Mouse (Mus musculus) macrophage (primary cell): Measurements from ENCODE around the gene Zfpm1. TPM values are rescaled to one million over a fixed set of nuclear protein-coding genes. Genes with fewer than 3 reads are reported as not detected.
A peak's percentile ranks its signal among the peaks of the same experiment; 100 is the strongest.

ENCODE experiments used
- H3K27ac ChIP-seq: fragments of 350-480 bp; formaldehyde crosslinking; 2 replicates; pipeline ENCODE4 v1.9.0; 2021
- H3K36me3 ChIP-seq: fragments of 350-480 bp; formaldehyde crosslinking; 2 replicates; pipeline ENCODE4 v1.9.0; 2021; ENCODE audit errors: inconsistent target
- H3K4me3 ChIP-seq: fragments of 350-480 bp; formaldehyde crosslinking; 2 replicates; pipeline ENCODE4 v1.9.0; 2021; ENCODE audit errors: inconsistent target
- H3K79me2 ChIP-seq: fragments of 350-480 bp; formaldehyde crosslinking; 2 replicates; pipeline ENCODE4 v1.9.0; 2021; ENCODE audit errors: inconsistent target
- WGBS: methylation state at CpG from one replicate; pipeline ENCODE4 v1.1.7; 2026; ENCODE audit warnings: inconsistent platforms; ENCODE audit not compliant: missing documents; 5-methylcytosine and 5-hydroxymethylcytosine counted together
- polyA plus RNA-seq: library from polyadenylated mRNA; stranded (reverse); fragments of 250-400 nt; gene quantifications from 3 replicates; pipeline ENCODE4 v1.2.4, GENCODE M21; 2018; ENCODE audit warnings: inconsistent platforms

Zfpm1 gene
- polyA plus RNA-seq, 1 experiment from 2014 or later, result 2.3 TPM

- Histone ChIP-seq H3K79me2 (no peaks in the 10 kb centered on the region), H3K4me3 (no peak overlapping the region), H3K36me3 (no peaks in the 10 kb centered on the region), H3K27ac (no peak overlapping the region)
- WGBS, result 88% methylated on average over 7 of the region's 7 CpGs
Measured at GRCm38 (mm10) chr8:122333531-122333930, 51.6 kb downstream of the Zfpm1 start.

GRCm38 (mm10) chr8:122334791-122335490, 53.0 kb downstream of the Zfpm1 start:
- H3K4me3 ChIP-seq, result no peak overlapping the region
- no peak overlapping the region for H3K27ac ChIP-seq
- 95% methylated on average over 13 of the region's 13 CpGs for WGBS
- no peaks in the 10 kb centered on the region for H3K36me3 ChIP-seq
- no peaks in the 10 kb centered on the region for H3K79me2 ChIP-seq

- Histone ChIP-seq H3K79me2 (no peaks in the 10 kb centered on the region), H3K4me3 (no peak overlapping the region), H3K27ac (no peak overlapping the region), H3K36me3 (no peaks in the 10 kb centered on the region)
- 94% methylated on average over 50 of the region's 57 CpGs for WGBS
Measured at GRCm38 (mm10) chr8:122335638-122336250, 53.8 kb downstream of the Zfpm1 start.

- H3K27ac ChIP-seq, result no peak overlapping the region
- H3K36me3 ChIP-seq, result no peaks in the 10 kb centered on the region
- no peak overlapping the region for H3K4me3 ChIP-seq
- H3K79me2 ChIP-seq, result no peaks in the 10 kb centered on the region
- WGBS, result 95% methylated on average over 71 of the region's 81 CpGs
Measured at GRCm38 (mm10) chr8:122336251-122336910, 54.4 kb downstream of the Zfpm1 start.

GRCm38 (mm10) chr8:122338852-122339251, 56.9 kb downstream of the Zfpm1 start:
- H3K36me3 ChIP-seq, result no peaks in the 10 kb centered on the region
- H3K79me2 ChIP-seq, result no peaks in the 10 kb centered on the region

GRCm38 (mm10) chr8:122340761-122341160, 58.8 kb downstream of the Zfpm1 start:
- H3K79me2 ChIP-seq, result no peaks in the 10 kb centered on the region
- 93% methylated on average over 3 of the region's 3 CpGs for WGBS
- H3K4me3 ChIP-seq, result no peak overlapping the region
- no peaks in the 10 kb centered on the region for H3K36me3 ChIP-seq
- no peak overlapping the region for H3K27ac ChIP-seq

More at GRCm38 (mm10) chr8:122338852-122339251, 56.9 kb downstream of the Zfpm1 start:
- H3K27ac ChIP-seq, result no peak overlapping the region
- H3K4me3 ChIP-seq, result no peak overlapping the region
- 81% methylated on average over 6 of the region's 6 CpGs for WGBS

- WGBS, result 83% methylated on average over 6 of the region's 6 CpGs
- no peak overlapping the region for H3K4me3 ChIP-seq
- H3K27ac ChIP-seq, result no peak overlapping the region
- H3K79me2 ChIP-seq, result no peaks in the 10 kb centered on the region
- no peaks in the 10 kb centered on the region for H3K36me3 ChIP-seq
Measured at GRCm38 (mm10) chr8:122341790-122342189, 59.8 kb downstream of the Zfpm1 start.

GRCm38 (mm10) chr8:122342362-122342761, 60.4 kb downstream of the Zfpm1 start:
- Histone ChIP-seq H3K79me2 (no peaks in the 10 kb centered on the region), H3K36me3 (no peaks in the 10 kb centered on the region), H3K27ac (no peak overlapping the region), H3K4me3 (no peak overlapping the region)
- WGBS, result 70% methylated on average over 5 of the region's 5 CpGs

GRCm38 (mm10) chr8:122342806-122343209, 60.9 kb downstream of the Zfpm1 start:
- no peak overlapping the region for H3K4me3 ChIP-seq
- no peaks in the 10 kb centered on the region for H3K36me3 ChIP-seq
- no peaks in the 10 kb centered on the region for H3K79me2 ChIP-seq
- WGBS, result 10% methylated on average over 9 of the region's 9 CpGs
- H3K27ac ChIP-seq, result no peak overlapping the region

GRCm38 (mm10) chr8:122343341-122343740, 61.4 kb downstream of the Zfpm1 start:
- no peaks in the 10 kb centered on the region for H3K36me3 ChIP-seq
- H3K4me3 ChIP-seq, result no peak overlapping the region
- no peaks in the 10 kb centered on the region for H3K79me2 ChIP-seq
- 5% methylated on average over 11 of the region's 11 CpGs for WGBS
- no peak overlapping the region for H3K27ac ChIP-seq

GRCm38 (mm10) chr8:122343758-122344157, 61.8 kb downstream of the Zfpm1 start:
- 5% methylated on average over 14 of the region's 14 CpGs for WGBS
- Histone ChIP-seq H3K36me3 (no peaks in the 10 kb centered on the region), H3K79me2 (no peaks in the 10 kb centered on the region), H3K4me3 (no peak overlapping the region), H3K27ac (no peak overlapping the region)

GRCm38 (mm10) chr8:122344219-122344618, 62.3 kb downstream of the Zfpm1 start:
- 51% methylated on average over 3 of the region's 5 CpGs for WGBS
- Histone ChIP-seq H3K4me3 (no peak overlapping the region), H3K79me2 (no peaks in the 10 kb centered on the region), H3K36me3 (no peaks in the 10 kb centered on the region), H3K27ac (no peak overlapping the region)

- no peaks in the 10 kb centered on the region for H3K36me3 ChIP-seq
- peak overlapping the region; percentile 27 for H3K27ac ChIP-seq
- 48% methylated on average over 12 of the region's 12 CpGs for WGBS
- H3K4me3 ChIP-seq, result no peak overlapping the region
- no peaks in the 10 kb centered on the region for H3K79me2 ChIP-seq
Measured at GRCm38 (mm10) chr8:122345181-122346095, 63.5 kb downstream of the Zfpm1 start.

GRCm38 (mm10) chr8:122347811-122348552, 66.0 kb downstream of the Zfpm1 start:
- Histone ChIP-seq H3K79me2 (no peaks in the 10 kb centered on the region), H3K27ac (no peak overlapping the region), H3K4me3 (no peak overlapping the region), H3K36me3 (no peaks in the 10 kb centered on the region)
- 79% methylated on average over 5 of the region's 5 CpGs for WGBS
